Mouse (Mus musculus) thymus, adult 2 months (tissue): ENCODE measurements around the gene Mgat4b. TPM values are rescaled to one million over a fixed set of nuclear protein-coding genes. Genes with fewer than 3 reads are reported as not detected.

Experiments used
- DNase-seq: peaks from one replicate; pipeline ENCODE4 v3.0.0; 2021
- H3K27ac ChIP-seq: fragments of 200-500 bp; 2 replicates; pipeline ENCODE4 v1.5.1; 2012; ENCODE audit warnings: low read length, control low read depth; ENCODE audit not compliant: control insufficient read depth, insufficient read depth
- H3K27me3 ChIP-seq: fragments of 200-500 bp; 2 replicates; pipeline ENCODE4 v1.6.1; 2012; ENCODE audit warnings: mild to moderate bottlenecking, low read length, moderate library complexity, mixed read lengths; ENCODE audit not compliant: control insufficient read depth, insufficient read depth
- H3K36me3 ChIP-seq: fragments of 200-500 bp; 2 replicates; pipeline ENCODE4 v1.6.1; 2012; ENCODE audit warnings: mild to moderate bottlenecking, low read length, moderate library complexity; ENCODE audit not compliant: control insufficient read depth, insufficient read depth
- H3K4me1 ChIP-seq: fragments of 200-500 bp; replicated peaks from 2 replicates; pipeline ENCODE4 v1.6.1; 2012; ENCODE audit warnings: low read length; ENCODE audit not compliant: control insufficient read depth, insufficient read depth
- H3K4me3 ChIP-seq: fragments of 200-500 bp; 2 replicates; pipeline ENCODE4 v1.5.1; 2012; ENCODE audit warnings: mild to moderate bottlenecking, low read length, control low read depth, moderate library complexity; ENCODE audit not compliant: control insufficient read depth, insufficient read depth
- CTCF ChIP-seq: fragments of 200-500 bp; IDR thresholded peaks from 2 replicates; pipeline ENCODE4 v1.5.1; 2012; ENCODE audit warnings: mild to moderate bottlenecking, control low read depth, low read length, moderate library complexity, borderline replicate concordance; ENCODE audit not compliant: control insufficient read depth, poor library complexity, insufficient read depth; ENCODE audit errors: extremely low read depth
- POLR2A ChIP-seq: fragments of 200-500 bp; IDR thresholded peaks from 2 replicates; pipeline ENCODE4 v1.6.1; 2012; ENCODE audit warnings: mild to moderate bottlenecking, low read length, control low read depth, moderate library complexity; ENCODE audit not compliant: control insufficient read depth, poor library complexity, insufficient read depth; ENCODE audit errors: extremely low read depth
- WGBS: fragments of 180-500 bp; shearing (Covaris S2); methylation state at CpG from one replicate; pipeline ENCODE4 v1.1.7; 2018; 5-methylcytosine and 5-hydroxymethylcytosine counted together
- polyA plus RNA-seq: library from polyadenylated mRNA; depleted of rRNA; stranded (reverse); fragments of >200 nt; gene quantifications from 2 replicates; pipeline ENCODE4 v1.2.3, GENCODE M21; 2012; rRNA removed

The Mgat4b gene
- polyA plus RNA-seq, 1 experiment, result 29.5 TPM

DNA sequence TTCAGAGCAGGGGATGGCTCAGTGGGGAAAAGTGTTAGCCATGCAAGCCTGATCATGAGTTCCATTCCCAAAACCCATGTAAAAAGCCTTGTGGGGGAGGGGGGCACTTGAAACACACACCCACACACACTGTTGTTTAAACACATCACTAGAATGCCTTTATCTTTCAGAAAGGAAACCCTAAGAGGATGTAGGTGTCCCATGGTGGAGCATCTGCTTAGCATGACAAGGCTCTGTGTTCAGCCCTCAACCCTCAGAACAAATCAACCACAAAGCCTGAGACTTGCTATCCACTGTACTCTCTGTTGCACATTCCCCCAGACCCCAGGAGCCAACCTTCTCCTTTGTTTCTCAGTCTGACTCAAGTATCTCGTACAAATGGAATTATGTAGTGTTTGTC, 69.4 kb downstream of the Mgat4b start:
- Histone ChIP-seq H3K27ac (no peak overlapping the region), H3K4me3 (no peak overlapping the region), H3K36me3 (no peaks in the 10 kb centered on the region), H3K27me3 (no peaks in the 10 kb centered on the region), H3K4me1 (peaks cover 10% of the 10 kb centered on the region)
- no peak for TF ChIP-seq CTCF
- no peak for TF ChIP-seq POLR2A
- WGBS, result 11% methylated on average over 1 of the region's 1 CpGs
- DNase-seq, result no peak

Other genes starting within 250 kb of the Mgat4b start
- 30.3 and 41.1 TPM in 2 replicates for gene Rnf130, start 185.5 kb upstream of the Mgat4b start, polyA plus RNA-seq
- gene Tbc1d9b, start 79.5 kb upstream of the Mgat4b start, polyA plus RNA-seq, result 58.7 and 70.3 TPM in 2 replicates
- gene Mrnip, start 36.4 kb upstream of the Mgat4b start, polyA plus RNA-seq, result 8.7 and 8.9 TPM in 2 replicates
- 159 and 173 TPM in 2 replicates for gene Sqstm1, start 63 bp upstream of the Mgat4b start, polyA plus RNA-seq
- gene Ltc4s, start 27.7 kb downstream of the Mgat4b start, polyA plus RNA-seq, result 34.4 and 46.9 TPM in 2 replicates
- gene Maml1, start 81.4 kb downstream of the Mgat4b start, polyA plus RNA-seq, result 35.3 and 41.4 TPM in 2 replicates
- 43.1 and 44.3 TPM in 2 replicates for gene Canx, start 114.8 kb downstream of the Mgat4b start, polyA plus RNA-seq
- 0.16 TPM in 1 of 2 replicates, not detected in the other for gene Cby3, start 143.6 kb downstream of the Mgat4b start, polyA plus RNA-seq
- 147 and 164 TPM in 2 replicates for gene Hnrnph1, start 166.1 kb downstream of the Mgat4b start, polyA plus RNA-seq
- gene Rufy1, start 220.2 kb downstream of the Mgat4b start, polyA plus RNA-seq, result 9.5 and 10.7 TPM in 2 replicates